Mouse (Mus musculus): ENCODE results near the gene Rai1. TPM values are rescaled to one million over a fixed set of nuclear protein-coding genes. Genes with fewer than 3 reads are reported as not detected.

The Rai1 gene
- total RNA-seq, 1 experiment = 15.5 TPM

DNA sequence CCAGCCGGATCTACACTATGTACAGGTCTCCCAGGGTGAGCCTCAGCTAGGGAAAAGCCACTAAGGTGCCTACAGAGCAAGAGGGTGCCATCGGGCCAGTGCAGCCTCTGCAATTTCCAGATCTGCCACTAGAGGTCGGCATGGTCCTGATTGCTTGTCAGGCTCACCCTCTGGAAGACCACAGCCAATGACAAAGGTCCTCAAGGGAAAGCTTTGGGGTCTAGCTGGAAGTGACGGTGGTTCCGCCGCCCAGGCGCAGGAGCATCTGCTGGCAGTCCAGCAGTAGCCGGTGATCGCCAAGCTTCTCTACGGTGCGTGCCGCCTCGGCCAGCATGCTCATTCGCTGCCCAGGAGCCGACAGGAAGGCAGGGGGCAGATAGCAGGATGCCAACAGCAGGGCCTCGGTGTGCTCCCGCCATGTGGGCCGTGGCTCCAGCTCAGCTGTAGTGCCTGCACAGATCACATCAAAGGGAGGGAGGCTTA lies 94.9 kb downstream of the Rai1 start:
- DNase-seq (ENCODE audit: low read depth, low spot score) = peak; percentile 91
- peak; percentile 26; the same call in 1 of the 2 replicates for TF ChIP-seq HCFC1 (IDR thresholded peaks at IDR 0.05; ENCODE audit: borderline replicate concordance, insufficient read depth, low read length)
- no peak for TF ChIP-seq CHD2 (IDR thresholded peaks at IDR 0.05; ENCODE audit: low read depth, low read length)
- no peak for TF ChIP-seq ZNF384 (IDR thresholded peaks at IDR 0.05; ENCODE audit: low read depth, low read length)
- TF ChIP-seq ZC3H11A (IDR thresholded peaks at IDR 0.05; ENCODE audit: borderline replicate concordance, low read depth, low read length) = peak; percentile 85
- no peak for TF ChIP-seq MAFK (IDR thresholded peaks at IDR 0.05; ENCODE audit: insufficient read depth, low read depth, low read length)
- Histone ChIP-seq H3K36me3 (ENCODE audit: control insufficient read depth, insufficient read depth, low read length, poor library complexity, severe bottlenecking) (peaks cover 62% of the 10 kb centered on the region), H3K4me3 (ENCODE audit: insufficient read depth in 1 of 2, low read depth in 1 of 2, low read length in 2 of 2, poor library complexity in 1 of 2, severe bottlenecking in 1 of 2) (peak overlapping the region in 1 of 2 experiments; percentile 32; a peak in 2 of 4 replicates), H3K4me1 (ENCODE audit: control insufficient read depth in 2 of 2, insufficient read depth in 2 of 2, low read length in 2 of 2, poor library complexity in 1 of 2) (peaks cover 2 to 9% of the 10 kb centered on the region in 2 experiments; a peak in 1 of 4 replicates), H3K9ac (ENCODE audit: insufficient read depth, low read depth, low read length, poor library complexity, severe bottlenecking) (no peak overlapping the region), H3K9me3 (ENCODE audit: control insufficient read depth, insufficient read depth, low read depth, low read length) (no peaks in the 10 kb centered on the region), H3K27ac (ENCODE audit: insufficient read depth, low read depth, low read length, poor library complexity, severe bottlenecking) (no peak overlapping the region)
- in situ Hi-C loops (cut with MboI; ENCODE audit: low sequenced_read_pairs in 2 of 2, unreplicated experiment in 2 of 2) = no loop called here

GRCm38 (mm10) chr11:60200384-60200783 lies 95.6 kb downstream of the Rai1 start:
- no peak for DNase-seq (ENCODE audit: low read depth, low spot score)
- H3K9me3 ChIP-seq (ENCODE audit: control insufficient read depth, insufficient read depth, low read depth, low read length) = no peaks in the 10 kb centered on the region
- no peak overlapping the region for H3K9ac ChIP-seq (ENCODE audit: insufficient read depth, low read depth, low read length, poor library complexity, severe bottlenecking)
- peaks cover 2 to 13% of the 10 kb centered on the region in 2 experiments; a peak in 1 of 4 replicates for H3K4me1 ChIP-seq (ENCODE audit: control insufficient read depth in 2 of 2, insufficient read depth in 2 of 2, low read length in 2 of 2, poor library complexity in 1 of 2)
- H3K4me3 ChIP-seq (ENCODE audit: insufficient read depth in 1 of 2, low read depth in 1 of 2, low read length in 2 of 2, poor library complexity in 1 of 2, severe bottlenecking in 1 of 2) = no peak overlapping the region
- H3K27ac ChIP-seq (ENCODE audit: insufficient read depth, low read depth, low read length, poor library complexity, severe bottlenecking) = no peak overlapping the region
- H3K36me3 ChIP-seq (ENCODE audit: control insufficient read depth, insufficient read depth, low read length, poor library complexity, severe bottlenecking) = peaks cover 69% of the 10 kb centered on the region
- TF ChIP-seq ZNF384 (IDR thresholded peaks at IDR 0.05; ENCODE audit: low read depth, low read length) (no peak), HCFC1 (IDR thresholded peaks at IDR 0.05; ENCODE audit: borderline replicate concordance, insufficient read depth, low read length) (no peak), ZC3H11A (IDR thresholded peaks at IDR 0.05; ENCODE audit: borderline replicate concordance, low read depth, low read length) (no peak), CHD2 (IDR thresholded peaks at IDR 0.05; ENCODE audit: low read depth, low read length) (no peak), MAFK (IDR thresholded peaks at IDR 0.05; ENCODE audit: insufficient read depth, low read depth, low read length) (no peak)
- in situ Hi-C loops (cut with MboI; ENCODE audit: low sequenced_read_pairs in 2 of 2, unreplicated experiment in 2 of 2) = no loop called here

GRCm38 (mm10) chr11:60202710-60203638 lies 98.2 kb downstream of the Rai1 start:
- no peak overlapping the region for H3K9ac ChIP-seq (ENCODE audit: insufficient read depth, low read depth, low read length, poor library complexity, severe bottlenecking)
- in situ Hi-C loops (cut with MboI; ENCODE audit: low sequenced_read_pairs in 2 of 2, unreplicated experiment in 2 of 2) = no loop called here

DNA sequence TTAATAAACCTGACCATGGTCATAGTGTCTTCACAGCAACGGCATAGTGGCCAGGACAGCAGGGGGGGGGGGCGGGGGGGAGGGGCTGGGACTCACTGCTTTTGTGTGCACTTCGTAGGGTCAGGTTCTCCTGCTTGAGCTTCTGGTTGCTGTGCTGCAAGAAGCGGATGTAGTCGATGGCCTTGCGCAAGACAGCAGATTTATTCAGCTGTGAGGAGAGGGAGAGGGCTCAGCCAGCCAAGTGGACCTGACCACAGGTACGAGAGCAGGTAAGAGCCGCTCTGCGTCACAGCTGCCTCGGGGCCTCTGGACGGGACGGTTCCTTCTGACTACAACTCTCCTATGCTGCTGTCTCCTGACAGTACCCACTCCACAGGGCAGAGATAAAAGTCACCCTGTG lies 100.2 kb downstream of the Rai1 start:
- Histone ChIP-seq H3K9ac (ENCODE audit: insufficient read depth, low read depth, low read length, poor library complexity, severe bottlenecking) (no peak overlapping the region), H3K27ac (ENCODE audit: insufficient read depth, low read depth, low read length, poor library complexity, severe bottlenecking) (no peak overlapping the region), H3K36me3 (ENCODE audit: control insufficient read depth, insufficient read depth, low read length, poor library complexity, severe bottlenecking) (peaks cover 75% of the 10 kb centered on the region), H3K9me3 (ENCODE audit: control insufficient read depth, insufficient read depth, low read depth, low read length) (no peaks in the 10 kb centered on the region), H3K4me1 (ENCODE audit: control insufficient read depth in 2 of 2, insufficient read depth in 2 of 2, low read length in 2 of 2, poor library complexity in 1 of 2) (peaks cover 3 to 46% of the 10 kb centered on the region in 2 experiments; a peak in 2 of 4 replicates), H3K4me3 (ENCODE audit: insufficient read depth in 1 of 2, low read depth in 1 of 2, low read length in 2 of 2, poor library complexity in 1 of 2, severe bottlenecking in 1 of 2) (no peak overlapping the region)
- in situ Hi-C loops (cut with MboI; ENCODE audit: low sequenced_read_pairs in 2 of 2, unreplicated experiment in 2 of 2) = no loop called here
- DNase-seq (ENCODE audit: low read depth, low spot score) = no peak
- TF ChIP-seq MAFK (IDR thresholded peaks at IDR 0.05; ENCODE audit: insufficient read depth, low read depth, low read length) = no peak
- no peak for TF ChIP-seq ZC3H11A (IDR thresholded peaks at IDR 0.05; ENCODE audit: borderline replicate concordance, low read depth, low read length)
- no peak for TF ChIP-seq CHD2 (IDR thresholded peaks at IDR 0.05; ENCODE audit: low read depth, low read length)
- no peak for TF ChIP-seq HCFC1 (IDR thresholded peaks at IDR 0.05; ENCODE audit: borderline replicate concordance, insufficient read depth, low read length)
- no peak for TF ChIP-seq ZNF384 (IDR thresholded peaks at IDR 0.05; ENCODE audit: low read depth, low read length)

More at GRCm38 (mm10) chr11:60202710-60203638, 98.2 kb downstream of the Rai1 start:
- Histone ChIP-seq H3K9me3 (ENCODE audit: control insufficient read depth, insufficient read depth, low read depth, low read length) (no peaks in the 10 kb centered on the region), H3K4me3 (ENCODE audit: insufficient read depth in 1 of 2, low read depth in 1 of 2, low read length in 2 of 2, poor library complexity in 1 of 2, severe bottlenecking in 1 of 2) (no peak overlapping the region), H3K4me1 (ENCODE audit: control insufficient read depth in 2 of 2, insufficient read depth in 2 of 2, low read length in 2 of 2, poor library complexity in 1 of 2) (peaks cover 0 to 34% of the 10 kb centered on the region in 2 experiments; a peak in 2 of 4 replicates), H3K36me3 (ENCODE audit: control insufficient read depth, insufficient read depth, low read length, poor library complexity, severe bottlenecking) (peaks cover 87% of the 10 kb centered on the region), H3K27ac (ENCODE audit: insufficient read depth, low read depth, low read length, poor library complexity, severe bottlenecking) (no peak overlapping the region)
- TF ChIP-seq CHD2 (IDR thresholded peaks at IDR 0.05; ENCODE audit: low read depth, low read length) (no peak), MAFK (IDR thresholded peaks at IDR 0.05; ENCODE audit: insufficient read depth, low read depth, low read length) (no peak), ZC3H11A (IDR thresholded peaks at IDR 0.05; ENCODE audit: borderline replicate concordance, low read depth, low read length) (no peak), HCFC1 (IDR thresholded peaks at IDR 0.05; ENCODE audit: borderline replicate concordance, insufficient read depth, low read length) (no peak)
- DNase-seq (ENCODE audit: low read depth, low spot score) = no peak

All from ES-E14 (cell line).